Mouse (Mus musculus): ENCODE measurements around the gene Sptbn1. TPM values are rescaled to one million over a fixed set of nuclear protein-coding genes. Genes with fewer than 3 reads are reported as not detected.
A peak's percentile ranks its signal among the peaks of the same experiment; 100 is the strongest.

The Sptbn1 gene
- polyA plus RNA-seq, 1 experiment from 2014 or later: 74.8 TPM

DNA sequence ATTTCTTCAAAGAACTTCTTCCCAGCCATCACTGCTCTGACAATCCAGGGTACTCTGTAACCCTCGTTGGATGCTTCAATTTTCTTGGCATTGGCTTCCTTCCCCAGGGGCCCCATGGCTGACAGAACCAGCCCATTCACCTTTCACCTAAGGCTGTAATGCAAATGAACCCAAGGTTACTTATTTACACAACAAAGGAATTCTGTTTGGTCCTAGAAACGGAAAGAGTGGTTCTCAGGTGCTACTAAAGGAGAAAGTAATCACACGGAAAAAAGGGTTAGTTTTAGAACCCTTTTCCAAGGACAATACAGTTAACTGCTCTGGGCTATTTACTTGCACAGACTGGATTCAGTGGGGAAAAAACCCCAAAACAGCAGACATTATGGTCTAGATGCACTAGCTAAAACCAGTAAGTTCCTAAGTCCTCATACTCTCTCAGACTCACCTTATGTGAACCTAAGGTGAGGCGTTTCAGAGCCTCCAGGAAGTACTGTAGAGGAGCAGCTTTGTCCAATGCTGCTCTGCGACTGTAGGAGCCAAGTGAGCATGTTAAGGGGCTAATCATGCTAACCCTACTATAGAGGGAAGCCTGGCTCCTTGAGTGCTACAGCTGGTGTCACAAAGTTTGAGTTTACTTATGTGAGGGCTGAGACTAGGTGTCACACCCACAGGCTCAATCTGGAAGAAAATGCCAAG, 90.7 kb downstream of the Sptbn1 start:
- DNase-seq (ENCODE audit: low spot score) (no peak), ATAC-seq (replicated peaks; ENCODE audit: low FRiP score) (no peak)
- Histone ChIP-seq H3K27ac (ENCODE audit: low read depth, low read length) (no peak overlapping the region), H3K4me1 (replicated peaks; ENCODE audit: control insufficient read depth, insufficient read depth, low read length) (0 out of 2 replicates have a peak, but pooled peaks cover 2% of the 10 kb centered on the region), H3K4me3 (ENCODE audit: low read depth, low read length) (no peak overlapping the region), H3K9ac (ENCODE audit: low read length) (no peak overlapping the region), H3K9me3 (ENCODE audit: control insufficient read depth, low read length) (no peaks in the 10 kb centered on the region), H3K36me3 (ENCODE audit: control insufficient read depth, insufficient read depth, low read length) (no peaks in the 10 kb centered on the region), H3K4me2 (ENCODE audit: low read depth, low read length, severe bottlenecking) (no peak overlapping the region), H3K27me3 (ENCODE audit: control insufficient read depth, insufficient read depth, low read length) (no peaks in the 10 kb centered on the region)
- WGBS: 28% methylated on average over 5 of the region's 5 CpGs

DNA sequence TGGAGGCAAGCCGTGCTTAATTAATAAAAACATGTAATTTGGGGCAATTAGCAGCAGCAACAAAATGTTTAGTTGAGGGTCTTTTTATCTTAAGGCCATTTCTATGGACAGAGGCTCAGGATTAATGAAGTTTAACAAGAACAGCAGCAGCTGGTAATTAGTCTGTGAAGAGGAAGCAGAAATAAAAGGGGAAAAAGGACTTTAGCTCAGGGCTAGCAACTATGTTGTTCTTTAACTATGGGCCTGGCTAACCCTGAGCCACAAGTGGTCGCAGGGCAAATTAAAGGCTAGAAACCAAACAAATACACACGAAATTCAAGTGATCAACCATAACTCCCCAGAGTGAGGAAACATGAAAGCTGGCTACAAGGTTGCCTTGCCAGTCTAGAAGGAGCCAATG, 91.9 kb downstream of the Sptbn1 start:
- Histone ChIP-seq H3K9me3 (ENCODE audit: control insufficient read depth, low read length) (no peaks in the 10 kb centered on the region), H3K27me3 (ENCODE audit: control insufficient read depth, insufficient read depth, low read length) (no peaks in the 10 kb centered on the region), H3K9ac (ENCODE audit: low read length) (no peak overlapping the region), H3K36me3 (ENCODE audit: control insufficient read depth, insufficient read depth, low read length) (no peaks in the 10 kb centered on the region), H3K4me3 (ENCODE audit: low read depth, low read length) (no peak overlapping the region), H3K27ac (ENCODE audit: low read depth, low read length) (no peak overlapping the region), H3K4me2 (ENCODE audit: low read depth, low read length, severe bottlenecking) (no peak overlapping the region), H3K4me1 (replicated peaks; ENCODE audit: control insufficient read depth, insufficient read depth, low read length) (0 out of 2 replicates have a peak, but pooled peaks cover 2% of the 10 kb centered on the region)
- DNase-seq (ENCODE audit: low spot score) (no peak), ATAC-seq (replicated peaks; ENCODE audit: low FRiP score) (0 out of 2 replicates have a peak, but pooled peaks have one; percentile 27)
- WGBS: 37% methylated on average over 3 of the region's 3 CpGs

DNA sequence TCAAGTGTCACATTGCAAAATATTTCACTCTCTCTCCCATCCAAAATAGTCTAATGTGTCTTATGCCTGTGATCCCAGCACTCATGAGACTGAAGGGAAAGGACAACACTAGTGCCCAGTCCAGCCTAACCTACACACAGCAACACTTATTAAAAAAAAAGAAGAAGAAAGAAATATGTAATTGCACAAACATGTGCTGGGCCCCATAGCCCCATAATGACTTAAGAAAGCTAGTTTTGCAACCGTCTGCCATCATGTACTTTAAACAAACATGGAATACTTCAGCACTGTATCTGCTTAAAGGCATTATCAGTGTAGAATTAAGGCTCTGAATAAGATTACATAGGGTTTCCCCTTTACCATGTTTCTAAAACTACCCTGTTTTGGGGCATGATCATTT, 92.4 kb downstream of the Sptbn1 start:
- no peak for DNase-seq (ENCODE audit: low spot score)
- 87% methylated on average over 1 of the region's 1 CpGs for WGBS

GRCm38 (mm10) chr11:30171586-30172178, 96.3 kb downstream of the Sptbn1 start:
- WGBS: 96% methylated on average over 4 of the region's 4 CpGs

More for the DNA sequence above, 92.4 kb downstream of the Sptbn1 start:
- no peak overlapping the region for H3K4me2 ChIP-seq (ENCODE audit: low read depth, low read length, severe bottlenecking)
- H3K9me3 ChIP-seq (ENCODE audit: control insufficient read depth, low read length): no peaks in the 10 kb centered on the region
- no peaks in the 10 kb centered on the region for H3K27me3 ChIP-seq (ENCODE audit: control insufficient read depth, insufficient read depth, low read length)
- no peak overlapping the region for H3K27ac ChIP-seq (ENCODE audit: low read depth, low read length)
- H3K36me3 ChIP-seq (ENCODE audit: control insufficient read depth, insufficient read depth, low read length): no peaks in the 10 kb centered on the region
- H3K9ac ChIP-seq (ENCODE audit: low read length): no peak overlapping the region
- 0 out of 2 replicates have a peak, but pooled peaks cover 2% of the 10 kb centered on the region for H3K4me1 ChIP-seq (replicated peaks; ENCODE audit: control insufficient read depth, insufficient read depth, low read length)
- ATAC-seq (replicated peaks; ENCODE audit: low FRiP score): 0 out of 2 replicates have a peak, but pooled peaks have one; percentile 4
- H3K4me3 ChIP-seq (ENCODE audit: low read depth, low read length): no peak overlapping the region

GRCm38 (mm10) chr11:30171184-30171583, 96.8 kb downstream of the Sptbn1 start:
- H3K27me3 ChIP-seq (ENCODE audit: control insufficient read depth, insufficient read depth, low read length): no peaks in the 10 kb centered on the region
- H3K9me3 ChIP-seq (ENCODE audit: control insufficient read depth, low read length): no peaks in the 10 kb centered on the region
- no peaks in the 10 kb centered on the region for H3K4me1 ChIP-seq (replicated peaks; ENCODE audit: control insufficient read depth, insufficient read depth, low read length)
- no peak overlapping the region for H3K27ac ChIP-seq (ENCODE audit: low read depth, low read length)
- H3K4me2 ChIP-seq (ENCODE audit: low read depth, low read length, severe bottlenecking): no peak overlapping the region
- WGBS: 93% methylated on average over 5 of the region's 5 CpGs
- no peaks in the 10 kb centered on the region for H3K36me3 ChIP-seq (ENCODE audit: control insufficient read depth, insufficient read depth, low read length)
- H3K4me3 ChIP-seq (ENCODE audit: low read depth, low read length): no peak overlapping the region
- DNase-seq (ENCODE audit: low spot score): no peak
- no peak overlapping the region for H3K9ac ChIP-seq (ENCODE audit: low read length)
- no peak for ATAC-seq (replicated peaks; ENCODE audit: low FRiP score)

More at GRCm38 (mm10) chr11:30171586-30172178, 96.3 kb downstream of the Sptbn1 start:
- H3K4me3 ChIP-seq (ENCODE audit: low read depth, low read length): no peak overlapping the region
- no peak for DNase-seq (ENCODE audit: low spot score)
- H3K27me3 ChIP-seq (ENCODE audit: control insufficient read depth, insufficient read depth, low read length): no peaks in the 10 kb centered on the region
- H3K4me2 ChIP-seq (ENCODE audit: low read depth, low read length, severe bottlenecking): no peak overlapping the region
- H3K4me1 ChIP-seq (replicated peaks; ENCODE audit: control insufficient read depth, insufficient read depth, low read length): 0 out of 2 replicates have a peak, but pooled peaks cover 2% of the 10 kb centered on the region
- H3K9ac ChIP-seq (ENCODE audit: low read length): no peak overlapping the region
- H3K36me3 ChIP-seq (ENCODE audit: control insufficient read depth, insufficient read depth, low read length): no peaks in the 10 kb centered on the region
- H3K9me3 ChIP-seq (ENCODE audit: control insufficient read depth, low read length): no peaks in the 10 kb centered on the region
- ATAC-seq (replicated peaks; ENCODE audit: low FRiP score): no peak
- no peak overlapping the region for H3K27ac ChIP-seq (ENCODE audit: low read depth, low read length)

DNA sequence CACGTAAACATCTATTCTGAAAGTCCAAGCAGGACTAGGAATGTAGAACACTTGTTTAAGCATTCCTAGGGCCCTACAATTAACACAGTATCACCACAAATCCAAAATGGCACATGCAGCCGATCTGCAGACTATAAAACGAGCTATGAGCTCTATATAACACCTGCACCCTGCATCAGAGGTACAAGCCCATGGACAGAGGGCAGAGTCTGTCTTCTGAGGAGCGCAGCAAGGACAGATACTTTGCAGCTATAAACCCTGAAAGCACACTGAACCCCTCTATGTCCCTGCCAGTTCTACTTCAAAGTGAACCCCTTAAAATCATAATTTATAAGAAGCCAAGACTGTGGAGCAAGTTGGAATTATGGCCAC, 101.4 kb downstream of the Sptbn1 start:
- no peak overlapping the region for H3K4me3 ChIP-seq (ENCODE audit: low read depth, low read length)
- no peaks in the 10 kb centered on the region for H3K36me3 ChIP-seq (ENCODE audit: control insufficient read depth, insufficient read depth, low read length)
- H3K27me3 ChIP-seq (ENCODE audit: control insufficient read depth, insufficient read depth, low read length): no peaks in the 10 kb centered on the region
- no peak overlapping the region for H3K27ac ChIP-seq (ENCODE audit: low read depth, low read length)
- no peak overlapping the region for H3K4me2 ChIP-seq (ENCODE audit: low read depth, low read length, severe bottlenecking)
- DNase-seq (ENCODE audit: low spot score) (no peak), ATAC-seq (replicated peaks; ENCODE audit: low FRiP score) (no peak)
- no peaks in the 10 kb centered on the region for H3K9me3 ChIP-seq (ENCODE audit: control insufficient read depth, low read length)
- H3K9ac ChIP-seq (ENCODE audit: low read length): no peak overlapping the region
- no peaks in the 10 kb centered on the region for H3K4me1 ChIP-seq (replicated peaks; ENCODE audit: control insufficient read depth, insufficient read depth, low read length)
- 87% methylated on average over 4 of the region's 4 CpGs for WGBS

GRCm38 (mm10) chr11:30165861-30166550, 102.0 kb downstream of the Sptbn1 start:
- Histone ChIP-seq H3K9me3 (ENCODE audit: control insufficient read depth, low read length) (no peaks in the 10 kb centered on the region), H3K4me3 (ENCODE audit: low read depth, low read length) (no peak overlapping the region)

GRCm38 (mm10) chr11:30164515-30165214, 103.3 kb downstream of the Sptbn1 start:
- ATAC-seq (replicated peaks; ENCODE audit: low FRiP score): no peak
- no peak for DNase-seq (ENCODE audit: low spot score)
- 73% methylated on average over 5 of the region's 5 CpGs for WGBS
- Histone ChIP-seq H3K9ac (ENCODE audit: low read length) (no peak overlapping the region), H3K27ac (ENCODE audit: low read depth, low read length) (no peak overlapping the region), H3K36me3 (ENCODE audit: control insufficient read depth, insufficient read depth, low read length) (no peaks in the 10 kb centered on the region), H3K27me3 (ENCODE audit: control insufficient read depth, insufficient read depth, low read length) (no peaks in the 10 kb centered on the region), H3K4me1 (replicated peaks; ENCODE audit: control insufficient read depth, insufficient read depth, low read length) (no peaks in the 10 kb centered on the region), H3K4me3 (ENCODE audit: low read depth, low read length) (no peak overlapping the region), H3K9me3 (ENCODE audit: control insufficient read depth, low read length) (no peaks in the 10 kb centered on the region), H3K4me2 (ENCODE audit: low read depth, low read length, severe bottlenecking) (no peak overlapping the region)

More at GRCm38 (mm10) chr11:30165861-30166550, 102.0 kb downstream of the Sptbn1 start:
- Histone ChIP-seq H3K9ac (ENCODE audit: low read length) (no peak overlapping the region), H3K4me2 (ENCODE audit: low read depth, low read length, severe bottlenecking) (no peak overlapping the region), H3K36me3 (ENCODE audit: control insufficient read depth, insufficient read depth, low read length) (no peaks in the 10 kb centered on the region), H3K27me3 (ENCODE audit: control insufficient read depth, insufficient read depth, low read length) (no peaks in the 10 kb centered on the region), H3K27ac (ENCODE audit: low read depth, low read length) (no peak overlapping the region), H3K4me1 (replicated peaks; ENCODE audit: control insufficient read depth, insufficient read depth, low read length) (no peaks in the 10 kb centered on the region)
- WGBS: 70% methylated on average over 5 of the region's 5 CpGs
- no peak for DNase-seq (ENCODE audit: low spot score)
- ATAC-seq (replicated peaks; ENCODE audit: low FRiP score): no peak

Data from forebrain, embryonic 11.5 days (tissue).